Comparison of ENCODE assay signal across 8 mouse cellular contexts in genomic region chr3:146993834-146994669, GRCm38 (mm10).
A peak's percentile ranks its signal among the peaks of the same experiment; 100 is the strongest.
DNase-seq lines count a peak whose midpoint lies in the region; ATAC-seq and TF ChIP-seq lines count a peak whose summit lies in the region.

No protein-coding gene starts in this region.

- H3K9ac ChIP-seq in intestine, embryonic 15.5 days, result no peak overlapping the region
- H3K9ac ChIP-seq in limb, embryonic 11.5 days (ENCODE audit: low read length), result no peak overlapping the region
- no peak overlapping the region for H3K9ac ChIP-seq in midbrain, postnatal 0 days (replicated peaks; ENCODE audit: low read length, poor library complexity, severe bottlenecking)

- TF ChIP-seq CTCF in bone marrow macrophage, adult 2 months (IDR thresholded peaks at IDR 0.05; ENCODE audit: low read depth, low read length), result 0 out of 2 replicates have a peak, but pooled peaks have one; percentile 14
- TF ChIP-seq CTCF in midbrain, postnatal 0 days (IDR thresholded peaks at IDR 0.05), result peak; percentile 87

- H3K9me3 ChIP-seq in intestine, embryonic 15.5 days, result no peaks in the 10 kb centered on the region
- no peaks in the 10 kb centered on the region for H3K9me3 ChIP-seq in limb, embryonic 11.5 days (ENCODE audit: control insufficient read depth, low read length)
- H3K9me3 ChIP-seq in midbrain, postnatal 0 days (ENCODE audit: low read length), result no peaks in the 10 kb centered on the region

- 30% methylated on average over 26 of the region's 26 CpGs for WGBS in intestine, embryonic 15.5 days
- 38% methylated on average over 26 of the region's 26 CpGs for WGBS in limb, embryonic 11.5 days
- WGBS in midbrain, postnatal 0 days, result 39% methylated on average over 26 of the region's 26 CpGs

- peak; percentile 1 for DNase-seq in CD4-positive, CD25-positive, alpha-beta regulatory T cell, adult 2 months (ENCODE audit: low read depth, low spot score)
- DNase-seq in forelimb bud, embryonic 11.5 days (ENCODE audit: low read depth, low spot score), result peak; percentile 69
- peak; percentile 72 for DNase-seq in limb, embryonic 11.5 days (ENCODE audit: low spot score)
- DNase-seq in midbrain, postnatal 0 days (ENCODE audit: low spot score), result peak; percentile 91
- DNase-seq in telencephalon, adult 2 months (ENCODE audit: low read depth, low spot score), result peak; percentile 51

- H3K4me3 ChIP-seq in bone marrow macrophage, adult 2 months (ENCODE audit: insufficient read depth, low read length), result no peak overlapping the region
- H3K4me3 ChIP-seq in intestine, embryonic 15.5 days (replicated peaks), result 0 out of 2 replicates have a peak overlapping the region, but pooled peaks have one; percentile 6
- H3K4me3 ChIP-seq in limb, embryonic 11.5 days (ENCODE audit: low read depth, low read length), result no peak overlapping the region
- H3K4me3 ChIP-seq in midbrain, postnatal 0 days (ENCODE audit: low read depth, low read length), result no peak overlapping the region

- H3K4me2 ChIP-seq in intestine, embryonic 15.5 days (replicated peaks), result peak overlapping the region; percentile 36
- peak overlapping the region; percentile 8; the same call in 1 of the 2 replicates for H3K4me2 ChIP-seq in limb, embryonic 11.5 days (ENCODE audit: low read depth, severe bottlenecking)
- peak overlapping the region; percentile 29 for H3K4me2 ChIP-seq in midbrain, postnatal 0 days (ENCODE audit: low read depth, low read length, poor library complexity, severe bottlenecking)

- no peaks in the 10 kb centered on the region for H3K36me3 ChIP-seq in intestine, embryonic 15.5 days
- H3K36me3 ChIP-seq in limb, embryonic 11.5 days (ENCODE audit: control insufficient read depth, insufficient read depth, low read length), result no peaks in the 10 kb centered on the region
- no peaks in the 10 kb centered on the region for H3K36me3 ChIP-seq in midbrain, postnatal 0 days (ENCODE audit: insufficient read depth, low read length)

- ATAC-seq in CD4-positive, CD25-positive, alpha-beta regulatory T cell, adult 4 months, result no peak
- peak; percentile 66; the same call in 1 of the 2 replicates for ATAC-seq in intestine, embryonic 15.5 days
- peak; percentile 73; the same call in 1 of the 2 replicates for ATAC-seq in limb, embryonic 11.5 days (ENCODE audit: insufficient number of reproducible peaks, low FRiP score, low TSS enrichment, low read depth)
- ATAC-seq in midbrain, postnatal 0 days (ENCODE audit: low FRiP score), result no peak

- no peak for TF ChIP-seq POLR2A in bone marrow macrophage, adult 2 months (IDR thresholded peaks at IDR 0.05; ENCODE audit: borderline replicate concordance, low read depth, low read length)

- H3K27me3 ChIP-seq in intestine, embryonic 15.5 days (replicated peaks), result no peaks in the 10 kb centered on the region
- no peaks in the 10 kb centered on the region for H3K27me3 ChIP-seq in limb, embryonic 11.5 days (ENCODE audit: control insufficient read depth, insufficient read depth, low read length)
- H3K27me3 ChIP-seq in midbrain, postnatal 0 days (ENCODE audit: insufficient read depth, low read length), result no peaks in the 10 kb centered on the region

- H3K27ac ChIP-seq in bone marrow macrophage, adult 2 months (ENCODE audit: insufficient read depth, low read depth, low read length), result no peak overlapping the region
- 0 out of 2 replicates have a peak overlapping the region, but pooled peaks have one; percentile 6 for H3K27ac ChIP-seq in intestine, embryonic 15.5 days
- H3K27ac ChIP-seq in limb, embryonic 11.5 days (replicated peaks; ENCODE audit: low read depth, low read length), result no peak overlapping the region
- no peak overlapping the region for H3K27ac ChIP-seq in midbrain, postnatal 0 days (ENCODE audit: low read depth, low read length)

- H3K4me1 ChIP-seq in bone marrow macrophage, adult 2 months (ENCODE audit: control insufficient read depth, insufficient read depth, low read length), result no peaks in the 10 kb centered on the region
- no peaks in the 10 kb centered on the region for H3K4me1 ChIP-seq in intestine, embryonic 15.5 days (replicated peaks)
- peaks cover 3% of the 10 kb centered on the region; the same call in 1 of the 2 replicates for H3K4me1 ChIP-seq in limb, embryonic 11.5 days (ENCODE audit: control insufficient read depth, insufficient read depth, low read length)
- H3K4me1 ChIP-seq in midbrain, postnatal 0 days (ENCODE audit: insufficient read depth, low read length), result no peaks in the 10 kb centered on the region

Comparison
In these comparisons a context has a peak if more than half of its experiments do, and no peak if none do; other contexts are left out.
1. DNase-seq: peak in every context shown above with its lines; median percentile 91 in midbrain, postnatal 0 days; 72 in limb, embryonic 11.5 days; 69 in forelimb bud, embryonic 11.5 days; 51 in telencephalon, adult 2 months; 1 in CD4-positive, CD25-positive, alpha-beta regulatory T cell, adult 2 months.
2. ATAC-seq: peak in intestine, embryonic 15.5 days (single experiment) and limb, embryonic 11.5 days (single experiment); none in CD4-positive, CD25-positive, alpha-beta regulatory T cell, adult 4 months (single experiment) and midbrain, postnatal 0 days (single experiment).
3. Peak in every context shown above with its lines, with median percentiles within 50 percentile points of each other: H3K4me2 ChIP-seq.